ENCODE assay signal across 12 mouse cellular contexts in genomic region chr2:163459380-163459779, GRCm38 (mm10). TPM values are rescaled to one million over a fixed set of nuclear protein-coding genes. Genes with fewer than 3 reads are reported as not detected.
DNase-seq lines count a peak whose midpoint lies in the region; ATAC-seq lines count a peak whose summit lies in the region.
"Had no signal": no experiment of that assay in that cellular context is flagged by ENCODE, and none has a peak within 500 bp of the region (broad histone marks: within the 10 kb centered on the region; RNA-seq: fewer than 3 reads in every experiment).

No protein-coding gene starts in this region.

- H3K36me3 ChIP-seq in heart, embryonic 13.5 days = no peaks in the 10 kb centered on the region
- peaks cover 6% of the 10 kb centered on the region for H3K36me3 ChIP-seq in midbrain, embryonic 16.5 days (ENCODE audit: control insufficient read depth, insufficient read depth, low read length)

- no peak for DNase-seq in heart, postnatal 36 days
- peak; percentile 75 for DNase-seq in brain, adult 2 months (ENCODE audit: low read depth, low spot score)
- peak; percentile 62 for DNase-seq in gastrocnemius, postnatal 25 days
- no peak for DNase-seq in B cell, adult 2 months
- DNase-seq in urinary bladder, postnatal 25 days (ENCODE audit: low spot score) = no peak
- DNase-seq: adrenal gland, postnatal 25 days; lung, embryonic 14.5 days had no signal

- intact Hi-C loops in heart, postnatal 36 days (cut with DNase I) = no loop called here

- WGBS in heart, embryonic 13.5 days = 26% methylated on average over 10 of the region's 10 CpGs
- WGBS in midbrain, embryonic 16.5 days = 38% methylated on average over 10 of the region's 10 CpGs

- peaks cover 36% of the 10 kb centered on the region for H3K27me3 ChIP-seq in heart, embryonic 13.5 days (replicated peaks)
- H3K27me3 ChIP-seq in midbrain, embryonic 16.5 days (ENCODE audit: control insufficient read depth, insufficient read depth, low read depth, low read length) = no peaks in the 10 kb centered on the region

- H3K27ac ChIP-seq in heart, embryonic 13.5 days (replicated peaks) = no peak overlapping the region
- no peak overlapping the region for H3K27ac ChIP-seq in midbrain, embryonic 16.5 days (ENCODE audit: low read length)

- ATAC-seq in heart, embryonic 13.5 days (ENCODE audit: extremely low read depth, insufficient number of reproducible peaks, low FRiP score, low TSS enrichment) = no peak
- no peak for ATAC-seq in midbrain, embryonic 16.5 days
- ATAC-seq in inflammation-experienced regulatory T-cells, adult 6 months = no peak

- no peaks in the 10 kb centered on the region for H3K9me3 ChIP-seq in heart, embryonic 13.5 days
- H3K9me3 ChIP-seq in midbrain, embryonic 16.5 days (replicated peaks; ENCODE audit: control insufficient read depth, low read length, poor library complexity, severe bottlenecking) = no peaks in the 10 kb centered on the region

- H3K9ac ChIP-seq in heart, embryonic 13.5 days = no peak overlapping the region
- H3K9ac ChIP-seq in midbrain, embryonic 16.5 days (ENCODE audit: low read depth, low read length) = peak overlapping the region; percentile 50; the same call in 1 of the 2 replicates
- H3K9ac ChIP-seq: lung, embryonic 14.5 days had no signal

- H3K4me2 ChIP-seq in heart, embryonic 13.5 days = peak overlapping the region; percentile 49
- peak overlapping the region; percentile 41 for H3K4me2 ChIP-seq in midbrain, embryonic 16.5 days (ENCODE audit: low read length)
- H3K4me2 ChIP-seq: lung, embryonic 14.5 days had no signal

- H3K4me1 ChIP-seq in heart, embryonic 13.5 days = peaks cover 35% of the 10 kb centered on the region
- H3K4me1 ChIP-seq in midbrain, embryonic 16.5 days (ENCODE audit: control insufficient read depth, insufficient read depth, low read length) = 0 out of 2 replicates have a peak, but pooled peaks cover 3% of the 10 kb centered on the region

- no peak overlapping the region for H3K4me3 ChIP-seq in heart, embryonic 13.5 days
- no peak overlapping the region; the same call in 1 of the 2 replicates for H3K4me3 ChIP-seq in midbrain, embryonic 16.5 days (ENCODE audit: low read depth, low read length)

RNA-seq across cellular contexts. Expression of gene Fitm2, which starts 13.0 kb away (rescaled TPM):
- polyA plus RNA-seq in heart, embryonic 13.5 days (2015; fragmentation: Nextera tagmentation; extraction: Ambion mirVana) = 11.7 and 11.9 TPM in 2 replicates
- 100 to 1,000 TPM; 196 to 197 TPM for total RNA-seq in heart, postnatal 36 days (2021)
- total RNA-seq in gastrocnemius, postnatal 25 days (2021) = 10 to 100 TPM; 72.3 to 83.1 TPM
- polyA plus RNA-seq in midbrain, embryonic 16.5 days (2015; fragmentation: Nextera tagmentation; extraction: Ambion mirVana) = 16.9 and 17.5 TPM in 2 replicates
- 1 to 10 TPM; 1.3 to 3.0 (median 2.2) TPM for polyA plus RNA-seq in inflammation-experienced regulatory T-cells, adult 6 months (2017; shearing (Covaris generic))

RNA-seq across cellular contexts. Expression of gene Gdap1l1, which starts 21.1 kb away (rescaled TPM):
- 0.41 and 0.48 TPM in 2 replicates for polyA plus RNA-seq in heart, embryonic 13.5 days (2015; fragmentation: Nextera tagmentation; extraction: Ambion mirVana)
- not detected for total RNA-seq in heart, postnatal 36 days (2021)
- total RNA-seq in gastrocnemius, postnatal 25 days (2021) = not detected
- 145 and 148 TPM in 2 replicates for polyA plus RNA-seq in midbrain, embryonic 16.5 days (2015; fragmentation: Nextera tagmentation; extraction: Ambion mirVana)
- polyA plus RNA-seq in inflammation-experienced regulatory T-cells, adult 6 months (2017; shearing (Covaris generic)) = under 1 TPM in 1 of 3 experiments, not detected in 2; 0.39 TPM
- total RNA-seq: neutrophil, adult 5-6 weeks had no signal

RNA-seq across cellular contexts. Expression of gene R3hdml, which starts 32.7 kb away (rescaled TPM):
- polyA plus RNA-seq in heart, embryonic 13.5 days (2015; fragmentation: Nextera tagmentation; extraction: Ambion mirVana) = not detected in 2 replicates
- total RNA-seq in heart, postnatal 36 days (2021) = not detected
- not detected for total RNA-seq in gastrocnemius, postnatal 25 days (2021)
- polyA plus RNA-seq in midbrain, embryonic 16.5 days (2015; fragmentation: Nextera tagmentation; extraction: Ambion mirVana) = 0.39 TPM in 1 of 2 replicates, not detected in the other
- not detected for polyA plus RNA-seq in inflammation-experienced regulatory T-cells, adult 6 months (2017; shearing (Covaris generic))
- total RNA-seq: adrenal gland, postnatal 25 days; left cerebral cortex, postnatal 36 days; neutrophil, adult 5-6 weeks had no signal
- polyA plus RNA-seq: lung, embryonic 14.5 days had no signal

RNA-seq across cellular contexts. Expression of gene Oser1, which starts 34.9 kb away (rescaled TPM):
- polyA plus RNA-seq in heart, embryonic 13.5 days (2015; fragmentation: Nextera tagmentation; extraction: Ambion mirVana) = 54.5 and 57.3 TPM in 2 replicates
- total RNA-seq in heart, postnatal 36 days (2021) = 10 to 100 TPM; 21.9 TPM
- 10 to 100 TPM; 23.8 to 27.0 TPM for total RNA-seq in gastrocnemius, postnatal 25 days (2021)
- polyA plus RNA-seq in midbrain, embryonic 16.5 days (2015; fragmentation: Nextera tagmentation; extraction: Ambion mirVana) = 75.8 and 80.0 TPM in 2 replicates
- polyA plus RNA-seq in inflammation-experienced regulatory T-cells, adult 6 months (2017; shearing (Covaris generic)) = 100 to 1,000 TPM; 120 to 137 (median 126) TPM

RNA-seq across cellular contexts. Expression of gene Hnf4a, which starts 47.2 kb away (rescaled TPM):
- 0.20 and 0.71 TPM in 2 replicates for polyA plus RNA-seq in heart, embryonic 13.5 days (2015; fragmentation: Nextera tagmentation; extraction: Ambion mirVana)
- total RNA-seq in heart, postnatal 36 days (2021) = not detected
- total RNA-seq in gastrocnemius, postnatal 25 days (2021) = not detected
- not detected in 2 replicates for polyA plus RNA-seq in midbrain, embryonic 16.5 days (2015; fragmentation: Nextera tagmentation; extraction: Ambion mirVana)
- not detected for polyA plus RNA-seq in inflammation-experienced regulatory T-cells, adult 6 months (2017; shearing (Covaris generic))
- total RNA-seq: adrenal gland, postnatal 25 days; left cerebral cortex, postnatal 36 days; neutrophil, adult 5-6 weeks had no signal

Comparison
In these comparisons a context has a peak if more than half of its experiments do, and no peak if none do; other contexts are left out.
1. DNase-seq: peak in brain, adult 2 months (single experiment) and gastrocnemius, postnatal 25 days (single experiment); none in heart, postnatal 36 days (0 of 2), B cell, adult 2 months (0 of 2) and urinary bladder, postnatal 25 days (single experiment).
2. RNA of gene Gdap1l1, which starts 21.1 kb away (polyA plus RNA-seq): 145 to 148 TPM in midbrain, embryonic 16.5 days; 0.41 to 0.48 TPM in heart, embryonic 13.5 days and 0.39 TPM in inflammation-experienced regulatory T-cells, adult 6 months; every median in the first group is over 10 times any median in the second.